Mouse (Mus musculus): ENCODE measurements around the gene Lrrc8a.

Gene Lrrc8a

GRCm38 (mm10) chr2:30309351-30309750 lies 71.8 kb downstream of the Lrrc8a start:
- DNase-seq (ENCODE audit: low spot score), result no peak

- DNase-seq (ENCODE audit: low spot score), result no peak
Observed at GRCm38 (mm10) chr2:30311481-30311880, 74.0 kb downstream of the Lrrc8a start.
